Mouse (Mus musculus) small intestine, adult 2 months (tissue): ENCODE measurements around the gene Satb2. TPM values are rescaled to one million over a fixed set of nuclear protein-coding genes. Genes with fewer than 3 reads are reported as not detected.

Experiments
- H3K27ac ChIP-seq: fragments of 200-500 bp; 2 replicates; pipeline ENCODE4 v1.5.1; 2012; ENCODE audit warnings: low read depth, low read length, control low read depth, inconsistent platforms; ENCODE audit not compliant: insufficient read depth
- H3K27me3 ChIP-seq: fragments of 200-500 bp; 2 replicates; pipeline ENCODE4 v1.6.1; 2012; ENCODE audit warnings: mild to moderate bottlenecking, moderate library complexity, low read length, inconsistent platforms; ENCODE audit not compliant: control insufficient read depth, insufficient read depth
- H3K36me3 ChIP-seq: fragments of 200-500 bp; 2 replicates; pipeline ENCODE4 v1.6.1; 2012; ENCODE audit warnings: mild to moderate bottlenecking, low read length, control low read depth, inconsistent platforms; ENCODE audit not compliant: control insufficient read depth, insufficient read depth
- H3K4me1 ChIP-seq: fragments of 200-500 bp; 2 replicates; pipeline ENCODE4 v1.6.1; 2012; ENCODE audit warnings: low read length, inconsistent platforms, mixed read lengths; ENCODE audit not compliant: control insufficient read depth, insufficient read depth, insufficient read length
- H3K4me3 ChIP-seq: fragments of 200-500 bp; 2 replicates; pipeline ENCODE4 v1.5.1; 2012; ENCODE audit warnings: low read depth, mild to moderate bottlenecking, control low read depth, inconsistent platforms, low read length, moderate library complexity
- CTCF ChIP-seq: fragments of 200-500 bp; IDR thresholded peaks from 2 replicates; pipeline ENCODE4 v1.5.1; 2012; ENCODE audit warnings: low read depth, mild to moderate bottlenecking, control low read depth, inconsistent platforms, low read length, moderate library complexity, mixed read lengths; ENCODE audit not compliant: insufficient replicate concordance, insufficient read length; ENCODE audit errors: extremely low read depth
- POLR2A ChIP-seq: fragments of 200-500 bp; IDR thresholded peaks from 2 replicates; pipeline ENCODE4 v1.6.1; 2012; ENCODE audit warnings: low read depth, mild to moderate bottlenecking, control low read depth, inconsistent platforms, low read length, moderate library complexity
- WGBS: fragments of 180-500 bp; shearing (Covaris S2); methylation state at CpG from one replicate; pipeline ENCODE4 v1.1.7; 2018; 5-methylcytosine and 5-hydroxymethylcytosine counted together
- polyA plus RNA-seq: library from polyadenylated mRNA; depleted of rRNA; stranded (reverse); fragments of >200 nt; gene quantifications from 2 replicates; pipeline ENCODE4 v1.2.3, GENCODE M21; 2012

The Satb2 gene
- polyA plus RNA-seq, 1 experiment = 5.2 TPM

DNA sequence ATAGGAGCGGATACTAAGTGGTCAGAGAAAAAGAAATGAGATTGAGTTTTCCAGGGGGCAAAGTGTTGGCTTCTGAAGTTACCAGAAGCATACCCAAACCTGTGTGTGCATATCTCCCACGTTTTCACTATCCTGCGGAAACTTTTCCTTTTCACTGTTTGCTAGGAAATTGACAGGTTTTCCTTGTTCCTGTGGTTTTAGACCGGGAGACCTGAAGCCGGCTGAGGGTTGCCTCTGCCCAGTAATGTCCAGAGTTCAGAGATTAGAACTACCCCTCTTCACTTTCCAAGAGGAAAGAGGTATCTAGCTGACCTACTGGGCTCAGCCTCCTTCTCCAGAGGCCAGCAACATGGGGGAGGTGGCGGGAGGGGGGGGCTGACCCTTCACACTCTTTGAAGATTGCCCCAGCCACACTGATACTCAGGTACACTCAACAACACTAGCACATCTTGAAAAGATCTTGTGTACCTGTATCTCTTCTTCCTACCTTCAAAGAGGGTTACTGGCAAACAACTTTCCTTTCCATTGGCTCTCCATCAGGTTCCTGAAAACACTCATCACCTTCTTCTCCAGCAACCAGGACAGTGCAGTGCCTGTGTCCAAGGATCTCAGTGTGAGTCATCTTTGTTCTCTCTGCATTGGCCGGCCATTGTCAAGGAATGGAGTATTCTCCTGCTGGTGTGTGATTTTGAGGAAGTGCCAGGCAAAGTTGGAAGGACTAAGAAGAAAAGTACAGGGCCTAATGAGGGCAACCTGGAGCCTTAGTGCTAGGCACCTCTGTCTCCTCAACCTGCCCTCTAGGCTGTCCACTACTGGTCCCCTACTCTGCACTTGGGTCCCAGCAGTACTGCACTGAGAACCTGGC lies 1.3 kb upstream of the Satb2 start:
- Histone ChIP-seq H3K4me3 (no peak overlapping the region), H3K27me3 (peaks cover 66% of the 10 kb centered on the region), H3K36me3 (no peaks in the 10 kb centered on the region), H3K4me1 (peaks cover 2% of the 10 kb centered on the region; the same call in 1 of the 2 replicates), H3K27ac (no peak overlapping the region)
- TF ChIP-seq CTCF (no peak), POLR2A (no peak)
- 28% methylated on average over 7 of the region's 7 CpGs for WGBS

DNA sequence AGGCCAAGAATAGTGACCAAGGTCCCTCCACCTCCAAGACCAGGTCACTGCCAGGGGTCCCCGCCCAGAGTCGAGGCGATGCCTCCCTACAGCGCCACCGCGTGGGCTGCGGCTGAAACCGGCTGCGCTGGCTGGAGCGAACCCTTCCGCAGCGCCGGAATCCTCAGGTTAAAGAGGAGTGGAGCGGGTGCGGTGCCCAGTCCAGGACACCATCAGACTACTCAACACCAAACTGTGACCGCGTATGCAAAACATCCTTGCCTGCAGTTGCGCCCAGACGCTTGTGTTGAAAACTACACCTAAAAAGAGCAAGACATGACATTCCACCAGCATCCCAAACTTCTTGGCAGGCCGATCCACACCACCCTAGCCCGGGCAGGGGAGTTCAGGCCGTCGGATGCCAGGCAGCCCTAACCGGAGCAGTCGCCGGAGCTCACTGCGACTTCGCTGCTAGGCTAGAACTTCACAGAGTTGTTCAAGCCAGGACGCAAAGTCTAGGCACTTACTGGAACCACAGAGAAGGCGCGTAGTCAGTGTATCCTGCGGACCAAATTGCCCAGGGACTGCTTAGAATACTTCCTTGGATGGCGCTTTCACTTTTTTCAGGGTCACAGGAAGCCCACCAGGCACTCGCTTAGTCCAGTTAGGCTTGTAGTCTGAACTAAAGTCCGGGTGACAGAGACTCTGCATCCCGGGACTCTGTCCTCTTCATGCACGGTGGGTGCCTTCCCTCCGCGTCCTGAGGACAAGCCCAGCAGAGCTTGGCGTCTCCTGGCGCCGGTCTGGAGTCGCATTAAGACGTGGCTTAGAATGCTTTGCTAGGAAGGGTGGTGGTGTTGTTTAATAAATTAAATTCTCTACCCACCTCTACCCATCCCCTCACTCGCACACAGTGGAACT lies 999 bp downstream of the Satb2 start:
- Histone ChIP-seq H3K4me1 (peaks cover 3% of the 10 kb centered on the region), H3K27ac (no peak overlapping the region), H3K36me3 (no peaks in the 10 kb centered on the region), H3K27me3 (peaks cover 52% of the 10 kb centered on the region), H3K4me3 (peak overlapping the region; percentile 42)
- WGBS = 6% methylated on average over 45 of the region's 45 CpGs
- TF ChIP-seq CTCF = peak; percentile 70
- no peak for TF ChIP-seq POLR2A

DNA sequence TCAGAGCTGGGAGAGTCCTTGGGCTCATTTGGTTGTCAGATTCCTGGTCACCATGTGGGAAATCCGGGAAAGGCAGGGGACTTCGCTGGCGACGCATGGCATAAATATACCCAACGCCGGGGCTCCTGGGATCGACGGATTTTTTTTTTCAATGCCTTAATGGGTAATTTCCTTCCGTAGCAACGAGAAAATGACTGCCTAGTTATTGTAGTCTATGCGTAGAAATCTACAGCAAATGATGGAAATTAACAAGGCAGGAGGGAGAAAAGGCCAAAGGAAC lies 1.7 kb downstream of the Satb2 start:
- Histone ChIP-seq H3K36me3 (no peaks in the 10 kb centered on the region), H3K27me3 (peaks cover 46% of the 10 kb centered on the region), H3K4me1 (peaks cover 3% of the 10 kb centered on the region), H3K4me3 (peak overlapping the region; percentile 42), H3K27ac (no peak overlapping the region)
- no peak for TF ChIP-seq POLR2A
- no peak for TF ChIP-seq CTCF
- WGBS = 14% methylated on average over 11 of the region's 11 CpGs

DNA sequence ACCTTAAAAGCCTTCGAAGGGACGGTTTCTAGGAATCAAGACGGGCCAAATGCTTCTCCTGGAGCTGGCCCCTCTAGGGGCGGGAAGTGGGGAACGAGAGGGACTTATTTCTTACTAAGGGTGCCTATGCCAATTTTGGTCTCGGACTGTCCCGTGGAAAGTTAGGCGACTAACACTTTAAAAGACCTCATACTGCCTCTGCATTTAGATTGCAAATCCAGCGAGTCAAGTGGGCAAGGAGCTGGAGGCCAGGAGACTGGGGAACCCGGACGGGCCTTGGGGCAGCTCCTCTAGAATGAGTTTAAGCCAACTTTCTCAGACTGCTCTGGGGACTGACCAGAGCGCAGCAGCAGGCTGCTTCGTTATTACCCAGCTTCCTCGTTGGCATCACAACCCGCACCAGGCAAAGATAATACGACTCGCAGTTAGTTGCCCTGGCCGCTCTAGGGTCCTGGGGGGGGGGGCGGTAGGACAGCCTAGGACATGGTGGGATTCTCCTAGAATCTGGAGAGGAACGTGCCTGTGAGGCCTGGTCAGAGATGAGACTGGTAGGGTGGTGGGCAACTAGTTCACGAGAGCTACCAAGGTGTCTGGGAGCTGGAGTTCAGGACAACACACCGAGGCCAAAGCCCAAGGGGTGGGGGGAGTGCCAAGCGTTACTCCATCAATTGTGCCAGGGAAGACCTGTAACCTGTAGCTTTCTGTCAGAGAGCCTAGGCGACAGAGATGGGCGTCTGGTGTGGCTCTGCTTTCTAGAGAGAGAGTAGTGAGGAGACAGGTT lies 2.2 kb downstream of the Satb2 start:
- H3K36me3 ChIP-seq = no peaks in the 10 kb centered on the region
- H3K4me1 ChIP-seq = peaks cover 3% of the 10 kb centered on the region
- H3K27me3 ChIP-seq = peaks cover 44% of the 10 kb centered on the region
- TF ChIP-seq POLR2A = no peak
- no peak for TF ChIP-seq CTCF
- no peak overlapping the region for H3K27ac ChIP-seq
- H3K4me3 ChIP-seq = no peak overlapping the region
- WGBS = 34% methylated on average over 25 of the region's 25 CpGs

DNA sequence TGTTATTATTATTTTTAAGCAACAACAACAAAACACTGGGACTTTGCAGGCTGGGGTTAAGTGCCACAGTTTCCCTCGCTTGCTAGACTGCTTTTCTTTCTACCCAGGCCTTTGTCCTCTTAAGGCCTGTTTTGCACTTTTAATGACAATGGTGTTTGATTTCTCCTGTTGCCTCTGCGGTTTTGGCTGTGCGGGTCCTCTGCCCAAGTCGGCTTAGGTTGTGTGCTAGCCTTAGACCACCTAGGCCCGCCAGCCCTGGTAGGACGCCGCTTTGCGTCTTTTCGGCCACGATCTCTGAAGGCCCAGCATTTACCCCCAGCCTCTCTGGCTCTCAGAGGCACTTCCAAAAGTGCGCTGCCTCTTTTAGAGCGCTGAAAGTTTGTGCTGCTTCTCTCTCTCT lies 2.9 kb downstream of the Satb2 start:
- TF ChIP-seq POLR2A (no peak), CTCF (no peak)
- H3K27me3 ChIP-seq = peaks cover 43% of the 10 kb centered on the region
- H3K4me1 ChIP-seq = peaks cover 6% of the 10 kb centered on the region
- H3K36me3 ChIP-seq = no peaks in the 10 kb centered on the region
- WGBS = 37% methylated on average over 12 of the region's 12 CpGs
- no peak overlapping the region for H3K27ac ChIP-seq
- H3K4me3 ChIP-seq = no peak overlapping the region

DNA sequence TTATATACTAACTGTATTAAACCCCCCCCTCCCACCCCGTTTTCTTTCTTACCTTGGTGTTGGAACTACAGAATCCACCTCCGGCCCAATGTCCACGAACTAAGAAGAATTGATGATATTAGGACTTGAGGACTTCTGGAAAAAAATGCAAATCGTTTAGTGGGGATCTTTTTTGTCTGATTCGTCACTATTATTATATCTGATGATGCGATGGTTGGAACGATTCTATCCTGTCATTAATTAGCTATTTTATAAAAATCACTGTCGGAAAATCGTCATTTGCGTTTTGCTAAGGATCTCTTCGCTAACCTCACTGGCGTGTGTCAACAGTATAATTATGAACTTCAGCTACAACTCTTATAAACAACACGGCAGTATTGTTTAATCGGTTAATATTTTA lies 4.3 kb downstream of the Satb2 start:
- peaks cover 6% of the 10 kb centered on the region for H3K4me1 ChIP-seq
- H3K4me3 ChIP-seq = no peak overlapping the region
- no peak overlapping the region for H3K27ac ChIP-seq
- TF ChIP-seq POLR2A (no peak), CTCF (no peak)
- H3K27me3 ChIP-seq = peaks cover 35% of the 10 kb centered on the region
- H3K36me3 ChIP-seq = no peaks in the 10 kb centered on the region
- 28% methylated on average over 14 of the region's 14 CpGs for WGBS
